Mouse (Mus musculus): ENCODE measurements around the gene Pcdh15.

Pcdh15 gene

GRCm38 (mm10) chr10:73098966-73099845, at the start of gene Pcdh15:
Gene Pcdh15 (plus strand): TSS chr10:73099342.
- peak; percentile 17 to 21 for DNase-seq

GRCm38 (mm10) chr10:73052074-73052473, 47.1 kb upstream of the Pcdh15 start:
- DNase-seq: no peak

- peak in 1 of 2 experiments; percentile 17 for DNase-seq
Measured at GRCm38 (mm10) chr10:73059726-73060230, 39.4 kb upstream of the Pcdh15 start.

- DNase-seq: no peak
Measured at GRCm38 (mm10) chr10:73086703-73087102, 12.4 kb upstream of the Pcdh15 start.

- peak; percentile 73 to 81 for DNase-seq
Measured at GRCm38 (mm10) chr10:73096531-73097135, 2.5 kb upstream of the Pcdh15 start.

- peak; percentile 45 to 59 for DNase-seq
Measured at GRCm38 (mm10) chr10:73097176-73097575, 2.0 kb upstream of the Pcdh15 start.

- DNase-seq: peak; percentile 77 to 86
Measured at GRCm38 (mm10) chr10:73097979-73098378, 1.2 kb upstream of the Pcdh15 start.

GRCm38 (mm10) chr10:73099846-73100241, 702 bp downstream of the Pcdh15 start:
- peak; percentile 6 to 16 for DNase-seq

- DNase-seq: peak in 1 of 2 experiments; percentile 25
Measured at GRCm38 (mm10) chr10:73103383-73103994, 4.3 kb downstream of the Pcdh15 start.

GRCm38 (mm10) chr10:73105893-73106292, 6.8 kb downstream of the Pcdh15 start:
- DNase-seq: peak; percentile 19 to 43

- DNase-seq: no peak
Measured at GRCm38 (mm10) chr10:73137985-73138384, 38.8 kb downstream of the Pcdh15 start.

- no peak for DNase-seq
Measured at GRCm38 (mm10) chr10:73147543-73147942, 48.4 kb downstream of the Pcdh15 start.

GRCm38 (mm10) chr10:73147978-73148377, 48.8 kb downstream of the Pcdh15 start:
- no peak for DNase-seq

- no peak for DNase-seq
Measured at GRCm38 (mm10) chr10:73154544-73154943, 55.4 kb downstream of the Pcdh15 start.

GRCm38 (mm10) chr10:73161757-73162156, 62.6 kb downstream of the Pcdh15 start:
- DNase-seq: no peak

GRCm38 (mm10) chr10:73216001-73216400, 116.9 kb downstream of the Pcdh15 start:
- DNase-seq: no peak

GRCm38 (mm10) chr10:73242294-73242693, 143.2 kb downstream of the Pcdh15 start:
- no peak for DNase-seq

GRCm38 (mm10) chr10:73280438-73280837, 181.3 kb downstream of the Pcdh15 start:
- DNase-seq: no peak

- DNase-seq: peak; percentile 56 to 65
Measured at GRCm38 (mm10) chr10:73296456-73296855, 197.3 kb downstream of the Pcdh15 start.

- peak; percentile 5 to 9 for DNase-seq
Measured at GRCm38 (mm10) chr10:73301951-73302350, 202.8 kb downstream of the Pcdh15 start.

GRCm38 (mm10) chr10:73306677-73307076, 207.5 kb downstream of the Pcdh15 start:
- no peak for DNase-seq

- no peak for DNase-seq
Measured at GRCm38 (mm10) chr10:73326861-73327260, 227.7 kb downstream of the Pcdh15 start.

GRCm38 (mm10) chr10:73333426-73333825, 234.3 kb downstream of the Pcdh15 start:
- no peak for DNase-seq
